Mouse (Mus musculus): ENCODE results near the gene Zfp869. TPM values are rescaled to one million over a fixed set of nuclear protein-coding genes. Genes with fewer than 3 reads are reported as not detected.
A peak's percentile ranks its signal among the peaks of the same experiment; 100 is the strongest.
"Not testable (repeated sequence)": the region's sequence is repeated elsewhere in the genome, so short reads cannot be mapped to it uniquely, and the experiment has no call there.

Zfp869 gene
- polyA plus RNA-seq, 1 experiment from 2014 or later, result 28.2 TPM

DNA sequence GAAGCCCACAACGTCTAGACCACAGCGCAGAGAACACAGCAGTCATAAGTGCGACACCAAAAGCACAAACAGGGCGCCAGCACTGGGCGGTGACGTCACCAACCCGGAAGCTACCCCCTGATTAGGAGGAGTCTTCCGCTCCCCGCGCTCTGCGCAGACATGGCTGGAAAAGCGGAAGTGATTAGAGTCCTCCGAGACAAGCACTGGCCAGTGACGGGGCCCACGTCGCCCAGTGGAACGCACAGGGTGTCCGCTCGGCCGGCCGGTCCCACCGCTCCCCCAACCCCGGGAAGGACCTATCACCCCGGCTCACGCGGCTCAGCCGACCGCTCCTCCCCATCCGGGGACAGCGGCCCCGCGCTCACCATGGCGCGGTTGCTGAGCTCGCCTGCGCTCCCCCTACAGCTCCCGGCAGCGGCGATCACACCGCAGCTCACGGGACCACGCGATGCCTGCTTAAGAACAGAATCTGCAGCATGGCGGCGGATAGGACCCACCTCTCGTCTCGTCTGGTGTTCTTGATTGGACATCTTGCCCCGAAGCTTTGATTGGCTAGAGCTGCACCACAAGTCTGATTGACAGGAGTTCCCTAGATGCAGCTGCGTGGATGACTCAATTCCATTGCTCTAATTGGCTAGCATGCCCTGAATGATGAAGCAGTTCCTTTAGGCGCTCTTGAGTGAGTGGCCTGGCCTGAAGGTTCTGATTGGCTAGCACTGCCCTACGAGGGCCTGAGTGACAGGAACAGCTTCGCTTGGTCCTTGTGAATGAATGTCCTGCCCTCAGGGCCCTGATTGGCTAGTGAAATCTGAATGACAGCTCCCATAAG is 6.1 kb upstream of the Zfp869 start:
- ATAC-seq (replicated peaks; ENCODE audit: low FRiP score, low TSS enrichment, low read depth), result peak; percentile 99
- Histone ChIP-seq H3K9ac (ENCODE audit: low read length) (peak overlapping the region; percentile 97), H3K27me3 (replicated peaks; ENCODE audit: control insufficient read depth, insufficient read depth, low read length) (no peaks in the 10 kb centered on the region), H3K4me3 (ENCODE audit: low read depth, low read length) (peak overlapping the region; percentile 77), H3K4me1 (replicated peaks; ENCODE audit: control insufficient read depth, insufficient read depth, low read length) (peaks cover 15% of the 10 kb centered on the region; the same call in 1 of the 2 replicates), H3K4me2 (ENCODE audit: low read length) (peak overlapping the region; percentile 65), H3K9me3 (ENCODE audit: control insufficient read depth, low read length) (no peaks in the 10 kb centered on the region), H3K36me3 (ENCODE audit: control insufficient read depth, insufficient read depth, low read length) (peaks cover 17% of the 10 kb centered on the region), H3K27ac (ENCODE audit: low read depth) (peak overlapping the region; percentile 100)
- under 1% methylated on average over 52 of the region's 52 CpGs for WGBS
- DNase-seq (ENCODE audit: low spot score), result peak; percentile 95

DNA sequence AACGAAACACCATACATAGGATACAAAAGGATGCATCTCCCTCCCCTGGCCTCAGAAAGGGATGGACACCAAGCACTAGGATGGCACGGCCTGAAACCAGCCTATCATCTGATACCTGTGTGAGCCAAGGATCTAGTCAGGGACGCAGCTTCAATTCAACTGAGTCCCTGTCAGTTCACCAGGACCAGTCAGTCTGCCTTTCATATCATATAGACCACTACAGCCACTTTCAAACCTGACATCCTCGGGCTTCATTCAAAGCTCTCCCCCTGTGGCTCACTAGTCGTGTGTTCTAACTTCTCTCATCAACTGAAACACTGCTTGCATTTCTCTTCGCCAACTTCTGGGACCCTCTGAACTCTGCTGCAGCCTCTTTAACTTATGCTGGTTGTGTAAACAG is 4.8 kb upstream of the Zfp869 start:
- Histone ChIP-seq H3K9ac (ENCODE audit: low read length) (peak overlapping the region; percentile 97), H3K4me2 (ENCODE audit: low read length) (peak overlapping the region; percentile 65), H3K27ac (ENCODE audit: low read depth) (no peak overlapping the region), H3K9me3 (ENCODE audit: control insufficient read depth, low read length) (no peaks in the 10 kb centered on the region), H3K4me3 (ENCODE audit: low read depth, low read length) (peak overlapping the region; percentile 77), H3K27me3 (replicated peaks; ENCODE audit: control insufficient read depth, insufficient read depth, low read length) (no peaks in the 10 kb centered on the region), H3K4me1 (replicated peaks; ENCODE audit: control insufficient read depth, insufficient read depth, low read length) (peaks cover 15% of the 10 kb centered on the region; the same call in 1 of the 2 replicates), H3K36me3 (ENCODE audit: control insufficient read depth, insufficient read depth, low read length) (peaks cover 23% of the 10 kb centered on the region)
- no peak for DNase-seq (ENCODE audit: low spot score)
- ATAC-seq (replicated peaks; ENCODE audit: low FRiP score, low TSS enrichment, low read depth), result no peak
- WGBS, result 77% methylated on average over 6 of the region's 6 CpGs

DNA sequence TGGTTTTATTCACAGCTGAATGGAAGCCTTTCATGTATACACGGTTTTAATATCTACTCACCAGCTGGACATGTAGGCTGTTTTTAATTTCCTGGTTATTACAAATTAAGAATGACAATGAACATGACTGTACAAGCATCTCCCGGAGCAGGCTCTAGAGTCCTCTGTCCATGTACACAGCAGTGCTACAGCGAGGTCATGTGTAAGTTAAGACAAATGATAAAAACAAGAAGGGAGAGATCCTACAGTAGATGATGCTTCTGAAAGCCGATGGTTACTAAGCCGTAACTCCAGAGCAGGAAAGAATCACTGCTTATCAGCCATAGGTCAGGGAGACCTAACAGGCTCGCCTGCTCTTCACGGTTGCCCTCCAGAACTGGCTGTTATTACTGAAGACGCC is 3.0 kb upstream of the Zfp869 start:
- DNase-seq (ENCODE audit: low spot score) (no peak), ATAC-seq (replicated peaks; ENCODE audit: low FRiP score, low TSS enrichment, low read depth) (no peak)
- Histone ChIP-seq H3K4me3 (ENCODE audit: low read depth, low read length) (no peak overlapping the region), H3K9me3 (ENCODE audit: control insufficient read depth, low read length) (no peaks in the 10 kb centered on the region), H3K36me3 (ENCODE audit: control insufficient read depth, insufficient read depth, low read length) (peaks cover 42% of the 10 kb centered on the region), H3K9ac (ENCODE audit: low read length) (no peak overlapping the region), H3K27me3 (replicated peaks; ENCODE audit: control insufficient read depth, insufficient read depth, low read length) (no peaks in the 10 kb centered on the region), H3K4me2 (ENCODE audit: low read length) (no peak overlapping the region), H3K4me1 (replicated peaks; ENCODE audit: control insufficient read depth, insufficient read depth, low read length) (peaks cover 15% of the 10 kb centered on the region; the same call in 1 of the 2 replicates), H3K27ac (ENCODE audit: low read depth) (no peak overlapping the region)
- WGBS, result 86% methylated on average over 8 of the region's 8 CpGs

DNA sequence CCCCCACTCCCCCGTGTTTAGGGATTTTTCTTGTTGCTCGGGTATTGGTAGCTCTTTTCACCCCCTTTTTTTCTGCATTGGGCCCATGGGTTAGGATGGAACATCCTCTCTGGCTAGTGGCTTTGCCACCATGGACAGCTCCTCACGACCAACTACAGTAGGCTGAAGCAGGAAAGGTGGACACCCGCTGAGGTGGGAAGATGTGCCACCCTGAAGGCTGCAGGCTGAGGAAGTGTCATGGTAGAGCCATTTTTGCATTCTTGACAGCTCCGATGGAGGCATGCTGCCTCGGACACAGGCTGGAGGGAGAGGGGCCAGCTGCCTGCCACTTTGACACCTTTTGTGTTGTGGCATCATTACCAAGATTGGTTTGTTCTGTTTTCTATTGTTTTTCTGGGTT is 8.7 kb downstream of the Zfp869 start:
- ATAC-seq (replicated peaks; ENCODE audit: low FRiP score, low TSS enrichment, low read depth) (no peak), DNase-seq (ENCODE audit: low spot score) (no peak)
- no peaks in the 10 kb centered on the region for H3K4me1 ChIP-seq (replicated peaks; ENCODE audit: control insufficient read depth, insufficient read depth, low read length)
- no peak overlapping the region for H3K4me2 ChIP-seq (ENCODE audit: low read length)
- 0 out of 2 replicates have a peak, but pooled peaks cover 2% of the 10 kb centered on the region for H3K9me3 ChIP-seq (ENCODE audit: control insufficient read depth, low read length)
- peaks cover 40% of the 10 kb centered on the region for H3K36me3 ChIP-seq (ENCODE audit: control insufficient read depth, insufficient read depth, low read length)
- 75% methylated on average over 6 of the region's 6 CpGs for WGBS
- no peak overlapping the region for H3K27ac ChIP-seq (ENCODE audit: low read depth)
- no peak overlapping the region for H3K4me3 ChIP-seq (ENCODE audit: low read depth, low read length)
- no peak overlapping the region for H3K9ac ChIP-seq (ENCODE audit: low read length)
- H3K27me3 ChIP-seq (replicated peaks; ENCODE audit: control insufficient read depth, insufficient read depth, low read length), result no peaks in the 10 kb centered on the region

DNA sequence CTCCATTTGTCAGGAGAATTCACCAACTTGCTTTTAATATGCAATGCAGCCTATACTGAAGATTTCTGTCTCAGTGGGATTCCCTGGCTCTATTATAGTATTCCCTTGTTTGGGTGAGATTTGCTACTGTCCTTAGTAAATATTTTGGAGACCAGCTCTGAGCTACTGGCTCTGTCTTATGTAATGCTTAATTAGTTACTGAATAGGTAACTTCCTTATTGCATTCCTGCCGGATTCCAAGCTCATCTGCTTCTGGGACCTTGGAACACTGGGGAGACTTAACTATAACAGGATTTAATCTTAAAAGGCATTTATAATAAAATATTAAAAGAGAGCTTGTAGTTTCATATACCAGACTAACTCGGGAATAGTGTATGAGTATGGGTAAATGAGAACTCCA is 45.5 kb downstream of the Zfp869 start:
- H3K27me3 ChIP-seq (replicated peaks; ENCODE audit: control insufficient read depth, insufficient read depth, low read length); ATAC-seq (replicated peaks; ENCODE audit: low FRiP score, low TSS enrichment, low read depth); H3K4me1 ChIP-seq (replicated peaks; ENCODE audit: control insufficient read depth, insufficient read depth, low read length); H3K4me3 ChIP-seq (ENCODE audit: low read depth, low read length); H3K9me3 ChIP-seq (ENCODE audit: control insufficient read depth, low read length); H3K9ac ChIP-seq (ENCODE audit: low read length); H3K27ac ChIP-seq (ENCODE audit: low read depth); DNase-seq (ENCODE audit: low spot score); H3K4me2 ChIP-seq (ENCODE audit: low read length): not testable (repeated sequence)
- 82% methylated on average over 2 of the region's 2 CpGs for WGBS
- H3K36me3 ChIP-seq (ENCODE audit: control insufficient read depth, insufficient read depth, low read length), result peaks cover 13% of the 10 kb centered on the region; the same call in 1 of the 2 replicates

DNA sequence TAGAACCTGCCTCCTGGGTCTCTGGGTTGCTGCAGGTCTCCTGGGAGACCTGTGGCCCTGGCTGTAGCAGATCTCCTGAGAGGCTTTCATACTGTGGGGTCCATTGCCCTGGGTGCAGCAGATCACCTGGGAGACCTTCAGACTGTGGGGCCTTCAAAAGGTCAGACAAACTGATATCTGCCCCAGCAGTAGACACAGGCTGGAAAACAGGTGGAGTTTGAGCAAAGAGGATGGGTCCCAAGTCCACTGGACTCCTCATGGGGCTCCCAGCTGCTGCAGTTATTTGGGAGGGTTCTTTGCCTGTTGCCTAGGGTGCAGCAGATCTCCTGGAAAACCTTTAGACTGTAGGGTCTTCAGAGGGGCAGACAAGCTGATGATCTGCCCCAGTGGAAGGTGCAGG is 49.2 kb downstream of the Zfp869 start:
- Histone ChIP-seq H3K9ac (ENCODE audit: low read length) (no peak overlapping the region), H3K4me3 (ENCODE audit: low read depth, low read length) (no peak overlapping the region), H3K4me1 (replicated peaks; ENCODE audit: control insufficient read depth, insufficient read depth, low read length) (no peaks in the 10 kb centered on the region), H3K27me3 (replicated peaks; ENCODE audit: control insufficient read depth, insufficient read depth, low read length) (no peaks in the 10 kb centered on the region), H3K36me3 (ENCODE audit: control insufficient read depth, insufficient read depth, low read length) (peaks cover 13% of the 10 kb centered on the region; the same call in 1 of the 2 replicates), H3K4me2 (ENCODE audit: low read length) (no peak overlapping the region), H3K9me3 (ENCODE audit: control insufficient read depth, low read length) (peaks cover 5% of the 10 kb centered on the region; the same call in 1 of the 2 replicates), H3K27ac (ENCODE audit: low read depth) (no peak overlapping the region)
- no peak for ATAC-seq (replicated peaks; ENCODE audit: low FRiP score, low TSS enrichment, low read depth)
- no peak for DNase-seq (ENCODE audit: low spot score)

Other genes starting within 250 kb of the Zfp869 start
- not detected in 2 replicates for gene Gm7697, start 187.7 kb downstream of the Zfp869 start, polyA plus RNA-seq (2014; fragmentation: Nextera tagmentation; extraction: Ambion mirVana)
- gene Zfp868, start 85.2 kb downstream of the Zfp869 start, polyA plus RNA-seq (2014; fragmentation: Nextera tagmentation; extraction: Ambion mirVana), result 21.3 and 21.4 TPM in 2 replicates
- gene Zfp964, start 56.2 kb downstream of the Zfp869 start, polyA plus RNA-seq (2014; fragmentation: Nextera tagmentation; extraction: Ambion mirVana), result 1.3 and 1.8 TPM in 2 replicates
- gene Zfp963, start 39.2 kb upstream of the Zfp869 start, polyA plus RNA-seq (2014; fragmentation: Nextera tagmentation; extraction: Ambion mirVana), result 5.6 and 5.8 TPM in 2 replicates
- 0.73 and 1.3 TPM in 2 replicates for gene Gm20422, start 64.2 kb upstream of the Zfp869 start, polyA plus RNA-seq (2014; fragmentation: Nextera tagmentation; extraction: Ambion mirVana)
- gene Atp13a1, start 80.4 kb upstream of the Zfp869 start, polyA plus RNA-seq (2014; fragmentation: Nextera tagmentation; extraction: Ambion mirVana), result 52.6 and 55.9 TPM in 2 replicates
- 27.4 and 27.5 TPM in 2 replicates for gene Zfp866, start 80.5 kb upstream of the Zfp869 start, polyA plus RNA-seq (2014; fragmentation: Nextera tagmentation; extraction: Ambion mirVana)
- 10.4 and 12.3 TPM in 2 replicates for gene Gmip, start 98.0 kb upstream of the Zfp869 start, polyA plus RNA-seq (2014; fragmentation: Nextera tagmentation; extraction: Ambion mirVana)
- gene Lpar2, start 111.7 kb upstream of the Zfp869 start, polyA plus RNA-seq (2014; fragmentation: Nextera tagmentation; extraction: Ambion mirVana), result 1.0 and 1.2 TPM in 2 replicates
- gene Pbx4, start 121.8 kb upstream of the Zfp869 start, polyA plus RNA-seq (2014; fragmentation: Nextera tagmentation; extraction: Ambion mirVana), result 5.7 and 6.3 TPM in 2 replicates
- gene Cilp2, start 177.0 kb upstream of the Zfp869 start, polyA plus RNA-seq (2014; fragmentation: Nextera tagmentation; extraction: Ambion mirVana), result 0.44 and 0.57 TPM in 2 replicates
- 3.3 and 4.0 TPM in 2 replicates for gene Tssk6, start 191.5 kb upstream of the Zfp869 start, polyA plus RNA-seq (2014; fragmentation: Nextera tagmentation; extraction: Ambion mirVana)
- gene Ndufa13, start 191.8 kb upstream of the Zfp869 start, polyA plus RNA-seq (2014; fragmentation: Nextera tagmentation; extraction: Ambion mirVana), result 215 and 222 TPM in 2 replicates
- 4.1 and 5.0 TPM in 2 replicates for gene Yjefn3, start 192.0 kb upstream of the Zfp869 start, polyA plus RNA-seq (2014; fragmentation: Nextera tagmentation; extraction: Ambion mirVana)